Mouse (Mus musculus): ENCODE data around the gene Frmpd1.

DNA sequence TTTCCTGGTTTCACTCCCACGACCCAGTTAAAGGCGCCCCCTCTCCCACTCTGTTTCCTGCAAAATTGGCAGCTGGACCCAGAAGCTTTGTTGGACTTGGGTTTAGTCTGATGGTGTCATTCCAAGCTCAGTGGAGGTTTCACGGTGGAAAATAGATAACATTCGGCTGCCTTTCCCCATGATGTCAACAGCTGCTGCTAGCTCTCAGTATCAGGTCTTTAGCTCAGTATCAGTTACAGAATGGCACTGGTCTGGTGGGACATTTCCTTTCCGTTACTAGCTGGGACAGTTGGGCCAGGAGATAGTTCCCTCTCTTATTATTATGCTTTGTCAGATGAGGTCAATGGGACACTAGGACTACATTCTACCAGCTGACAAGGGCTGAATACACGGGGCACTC, 23.9 kb upstream of the Frmpd1 start:
- TF ChIP-seq CTCF (IDR thresholded peaks at IDR 0.05; ENCODE audit: insufficient read depth, low read length) = no peak
- no peak for TF ChIP-seq POLR2A (IDR thresholded peaks at IDR 0.05; ENCODE audit: borderline replicate concordance, extremely low read depth, low read depth, low read length)
